Mouse (Mus musculus): ENCODE measurements around the gene Lamc2. TPM values are rescaled to one million over a fixed set of nuclear protein-coding genes. Genes with fewer than 3 reads are reported as not detected.

The Lamc2 gene
- polyA plus RNA-seq, 1 experiment from 2014 or later = 10.0 TPM

- ATAC-seq (ENCODE audit: extremely low read depth, insufficient number of reproducible peaks, low FRiP score, low TSS enrichment) = no peak
- Histone ChIP-seq H3K36me3 (no peaks in the 10 kb centered on the region), H3K4me2 (no peak overlapping the region), H3K4me1 (peaks cover 44% of the 10 kb centered on the region), H3K27ac (replicated peaks) (no peak overlapping the region), H3K27me3 (replicated peaks) (no peaks in the 10 kb centered on the region), H3K4me3 (no peak overlapping the region), H3K9me3 (no peaks in the 10 kb centered on the region), H3K9ac (no peak overlapping the region)
- WGBS = 57% methylated on average over 12 of the region's 12 CpGs
These were observed 81.4 kb downstream of the Lamc2 start for GRCm38 (mm10) chr1:153104804-153105203.

- Histone ChIP-seq H3K36me3 (no peaks in the 10 kb centered on the region), H3K9me3 (no peaks in the 10 kb centered on the region), H3K4me1 (peaks cover 58% of the 10 kb centered on the region), H3K9ac (no peak overlapping the region), H3K27me3 (replicated peaks) (no peaks in the 10 kb centered on the region), H3K4me2 (no peak overlapping the region), H3K4me3 (no peak overlapping the region), H3K27ac (replicated peaks) (no peak overlapping the region)
- ATAC-seq (ENCODE audit: extremely low read depth, insufficient number of reproducible peaks, low FRiP score, low TSS enrichment) = no peak
- 94% methylated on average over 8 of the region's 8 CpGs for WGBS
These were observed 83.1 kb downstream of the Lamc2 start for GRCm38 (mm10) chr1:153103186-153103554.

GRCm38 (mm10) chr1:153102296-153103185, 83.7 kb downstream of the Lamc2 start:
- no peak overlapping the region for H3K4me3 ChIP-seq
- H3K9ac ChIP-seq = no peak overlapping the region
- H3K9me3 ChIP-seq = no peaks in the 10 kb centered on the region
- no peaks in the 10 kb centered on the region for H3K36me3 ChIP-seq
- ATAC-seq (ENCODE audit: extremely low read depth, insufficient number of reproducible peaks, low FRiP score, low TSS enrichment) = no peak
- no peak overlapping the region for H3K4me2 ChIP-seq
- peaks cover 52% of the 10 kb centered on the region for H3K4me1 ChIP-seq
- WGBS = 86% methylated on average over 17 of the region's 17 CpGs
- H3K27ac ChIP-seq (replicated peaks) = 0 out of 2 replicates have a peak overlapping the region, but pooled peaks have one; percentile 8
- no peaks in the 10 kb centered on the region for H3K27me3 ChIP-seq (replicated peaks)

GRCm38 (mm10) chr1:153101327-153101880, 84.8 kb downstream of the Lamc2 start:
- peak overlapping the region; percentile 85 for H3K27ac ChIP-seq (replicated peaks)
- no peaks in the 10 kb centered on the region for H3K9me3 ChIP-seq
- H3K4me3 ChIP-seq = no peak overlapping the region
- no peak for ATAC-seq (ENCODE audit: extremely low read depth, insufficient number of reproducible peaks, low FRiP score, low TSS enrichment)
- no peaks in the 10 kb centered on the region for H3K36me3 ChIP-seq
- no peaks in the 10 kb centered on the region for H3K27me3 ChIP-seq (replicated peaks)
- H3K4me2 ChIP-seq = peak overlapping the region; percentile 39
- H3K4me1 ChIP-seq = peaks cover 50% of the 10 kb centered on the region
- peak overlapping the region; percentile 55; the same call in 1 of the 2 replicates for H3K9ac ChIP-seq
- 26% methylated on average over 9 of the region's 9 CpGs for WGBS

GRCm38 (mm10) chr1:153100912-153101311, 85.3 kb downstream of the Lamc2 start:
- Histone ChIP-seq H3K27me3 (replicated peaks) (no peaks in the 10 kb centered on the region), H3K4me1 (peaks cover 50% of the 10 kb centered on the region), H3K27ac (replicated peaks) (peak overlapping the region; percentile 85), H3K4me2 (peak overlapping the region; percentile 39), H3K9ac (no peak overlapping the region), H3K36me3 (no peaks in the 10 kb centered on the region), H3K4me3 (no peak overlapping the region), H3K9me3 (no peaks in the 10 kb centered on the region)
- 35% methylated on average over 9 of the region's 9 CpGs for WGBS
- no peak for ATAC-seq (ENCODE audit: extremely low read depth, insufficient number of reproducible peaks, low FRiP score, low TSS enrichment)

- H3K4me2 ChIP-seq = no peak overlapping the region
- H3K9ac ChIP-seq = peak overlapping the region; percentile 33; the same call in 1 of the 2 replicates
- no peaks in the 10 kb centered on the region for H3K36me3 ChIP-seq
- ATAC-seq (ENCODE audit: extremely low read depth, insufficient number of reproducible peaks, low FRiP score, low TSS enrichment) = no peak
- H3K4me3 ChIP-seq = no peak overlapping the region
- WGBS = 54% methylated on average over 11 of the region's 11 CpGs
- no peak overlapping the region for H3K27ac ChIP-seq (replicated peaks)
- H3K9me3 ChIP-seq = no peaks in the 10 kb centered on the region
- H3K27me3 ChIP-seq (replicated peaks) = no peaks in the 10 kb centered on the region
- H3K4me1 ChIP-seq = peaks cover 41% of the 10 kb centered on the region
These were observed 87.7 kb downstream of the Lamc2 start for GRCm38 (mm10) chr1:153098586-153098985.

- Histone ChIP-seq H3K27ac (replicated peaks) (no peak overlapping the region), H3K4me3 (no peak overlapping the region), H3K27me3 (replicated peaks) (no peaks in the 10 kb centered on the region), H3K9ac (no peak overlapping the region), H3K36me3 (no peaks in the 10 kb centered on the region), H3K4me1 (peaks cover 49% of the 10 kb centered on the region), H3K4me2 (no peak overlapping the region), H3K9me3 (no peaks in the 10 kb centered on the region)
- 86% methylated on average over 6 of the region's 6 CpGs for WGBS
- no peak for ATAC-seq (ENCODE audit: extremely low read depth, insufficient number of reproducible peaks, low FRiP score, low TSS enrichment)
These were observed 89.1 kb downstream of the Lamc2 start for GRCm38 (mm10) chr1:153097017-153097675.

- no peak overlapping the region; the same call in 1 of the 2 replicates for H3K27ac ChIP-seq (replicated peaks)
- H3K4me3 ChIP-seq = no peak overlapping the region
- ATAC-seq (ENCODE audit: extremely low read depth, insufficient number of reproducible peaks, low FRiP score, low TSS enrichment) = no peak
- H3K4me1 ChIP-seq = peaks cover 55% of the 10 kb centered on the region
- no peak overlapping the region for H3K4me2 ChIP-seq
- H3K36me3 ChIP-seq = no peaks in the 10 kb centered on the region
- no peaks in the 10 kb centered on the region for H3K27me3 ChIP-seq (replicated peaks)
- WGBS = 21% methylated on average over 16 of the region's 16 CpGs
- no peak overlapping the region for H3K9ac ChIP-seq
- no peaks in the 10 kb centered on the region for H3K9me3 ChIP-seq
These were observed 90.2 kb downstream of the Lamc2 start for GRCm38 (mm10) chr1:153095826-153096727.

- no peak overlapping the region for H3K9ac ChIP-seq
- no peak overlapping the region for H3K4me3 ChIP-seq
- 70% methylated on average over 6 of the region's 6 CpGs for WGBS
- H3K36me3 ChIP-seq = no peaks in the 10 kb centered on the region
- no peak overlapping the region for H3K4me2 ChIP-seq
- H3K4me1 ChIP-seq = peaks cover 53% of the 10 kb centered on the region
- H3K27ac ChIP-seq (replicated peaks) = no peak overlapping the region
- no peaks in the 10 kb centered on the region for H3K27me3 ChIP-seq (replicated peaks)
- no peak for ATAC-seq (ENCODE audit: extremely low read depth, insufficient number of reproducible peaks, low FRiP score, low TSS enrichment)
- no peaks in the 10 kb centered on the region for H3K9me3 ChIP-seq
These were observed 90.9 kb downstream of the Lamc2 start for GRCm38 (mm10) chr1:153095328-153095727.

GRCm38 (mm10) chr1:153094226-153095076, 91.8 kb downstream of the Lamc2 start:
- no peak for ATAC-seq (ENCODE audit: extremely low read depth, insufficient number of reproducible peaks, low FRiP score, low TSS enrichment)
- 43% methylated on average over 12 of the region's 12 CpGs for WGBS
- no peaks in the 10 kb centered on the region for H3K36me3 ChIP-seq
- H3K27ac ChIP-seq (replicated peaks) = no peak overlapping the region
- no peak overlapping the region for H3K4me2 ChIP-seq
- H3K9ac ChIP-seq = no peak overlapping the region
- no peaks in the 10 kb centered on the region for H3K27me3 ChIP-seq (replicated peaks)
- no peaks in the 10 kb centered on the region for H3K9me3 ChIP-seq
- peaks cover 49% of the 10 kb centered on the region for H3K4me1 ChIP-seq
- H3K4me3 ChIP-seq = no peak overlapping the region

Measured in heart, embryonic 13.5 days (tissue).